In the genomic region with DNA sequence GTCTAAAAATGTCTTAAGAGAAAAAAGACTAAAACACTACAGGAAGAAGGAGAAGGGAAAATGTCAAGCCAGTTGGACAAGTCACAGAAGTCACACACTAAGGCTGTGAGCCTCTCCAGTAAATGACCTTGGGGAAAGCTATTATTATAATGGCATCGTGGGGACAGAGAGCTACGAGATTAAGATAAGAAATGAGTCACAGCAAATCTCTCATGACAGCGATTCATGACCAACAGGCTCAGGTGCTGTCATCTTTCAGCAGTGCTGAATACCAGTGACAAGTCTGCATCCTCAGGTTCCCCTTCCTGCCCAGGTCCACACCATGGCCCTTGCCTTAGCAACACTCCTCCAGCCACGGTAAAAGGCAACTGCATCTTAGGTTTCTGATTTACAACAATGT, we compare ENCODE assay signal across 14 mouse cellular contexts. TPM values are rescaled to one million over a fixed set of nuclear protein-coding genes. Genes with fewer than 3 reads are reported as not detected.
DNase-seq lines count a peak whose midpoint lies in the region; ATAC-seq and TF ChIP-seq lines count a peak whose summit lies in the region.
"Had no signal": no experiment of that assay in that cellular context is flagged by ENCODE, and none has a peak within 500 bp of the region (broad histone marks: within the 10 kb centered on the region; RNA-seq: fewer than 3 reads in every experiment).

No protein-coding gene starts in this region.

- no peak for TF ChIP-seq EP300 in lung, postnatal 0 days (IDR thresholded peaks at IDR 0.05)

- H3K4me1 ChIP-seq in midbrain, postnatal 0 days (ENCODE audit: insufficient read depth, low read length), result no peaks in the 10 kb centered on the region
- no peaks in the 10 kb centered on the region for H3K4me1 ChIP-seq in midbrain, embryonic 10.5 days
- 0 out of 2 replicates have a peak, but pooled peaks cover 7% of the 10 kb centered on the region for H3K4me1 ChIP-seq in heart, embryonic 15.5 days (replicated peaks)
- no peaks in the 10 kb centered on the region for H3K4me1 ChIP-seq in lung, postnatal 0 days (ENCODE audit: insufficient read depth, low read depth, low read length)
- H3K4me1 ChIP-seq: embryonic facial prominence, embryonic 15.5 days; lung, embryonic 15.5 days; neural tube, embryonic 13.5 days had no signal

- H3K27ac ChIP-seq in midbrain, postnatal 0 days (ENCODE audit: low read depth, low read length), result no peak overlapping the region
- H3K27ac ChIP-seq in midbrain, embryonic 10.5 days (replicated peaks), result no peak overlapping the region
- H3K27ac ChIP-seq in heart, embryonic 15.5 days, result peak overlapping the region; percentile 52
- H3K27ac ChIP-seq in lung, postnatal 0 days (ENCODE audit: low read length), result no peak overlapping the region
- H3K27ac ChIP-seq: embryonic facial prominence, embryonic 15.5 days; lung, embryonic 15.5 days; neural tube, embryonic 13.5 days had no signal

- DNase-seq in cerebellum, postnatal 10 days, result peak; percentile 26 to 49
- no peak for DNase-seq in cerebellum, adult 18-20 months
- DNase-seq in midbrain, postnatal 0 days (ENCODE audit: low spot score), result peak; percentile 22
- no peak for DNase-seq in midbrain, embryonic 10.5 days (ENCODE audit: low spot score)
- DNase-seq in frontal cortex, postnatal 14 days (ENCODE audit: low spot score in 2 of 2), result no peak
- DNase-seq in lung, postnatal 0 days (ENCODE audit: low spot score), result no peak
- no peak for DNase-seq in spleen, adult 18-20 months
- DNase-seq: cerebellum, adult 11 months; layer of hippocampus, postnatal 36 days; right cerebral cortex, postnatal 4 days had no signal

- H3K4me2 ChIP-seq in midbrain, postnatal 0 days (ENCODE audit: low read depth, low read length, poor library complexity, severe bottlenecking), result no peak overlapping the region
- no peak overlapping the region for H3K4me2 ChIP-seq in heart, embryonic 15.5 days
- no peak overlapping the region for H3K4me2 ChIP-seq in lung, postnatal 0 days (replicated peaks; ENCODE audit: low read depth, low read length)
- H3K4me2 ChIP-seq: embryonic facial prominence, embryonic 15.5 days; lung, embryonic 15.5 days; neural tube, embryonic 13.5 days had no signal

- no peak overlapping the region for H3K9ac ChIP-seq in midbrain, postnatal 0 days (replicated peaks; ENCODE audit: low read length, poor library complexity, severe bottlenecking)
- H3K9ac ChIP-seq in heart, embryonic 15.5 days, result no peak overlapping the region
- H3K9ac ChIP-seq in lung, postnatal 0 days (replicated peaks; ENCODE audit: low read depth), result no peak overlapping the region
- H3K9ac ChIP-seq: embryonic facial prominence, embryonic 15.5 days; lung, embryonic 15.5 days; neural tube, embryonic 13.5 days had no signal

- no peaks in the 10 kb centered on the region for H3K27me3 ChIP-seq in midbrain, postnatal 0 days (ENCODE audit: insufficient read depth, low read length)
- H3K27me3 ChIP-seq in midbrain, embryonic 10.5 days (ENCODE audit: low read depth, poor library complexity, severe bottlenecking), result no peaks in the 10 kb centered on the region
- no peaks in the 10 kb centered on the region for H3K27me3 ChIP-seq in heart, embryonic 15.5 days
- no peaks in the 10 kb centered on the region for H3K27me3 ChIP-seq in lung, postnatal 0 days (replicated peaks; ENCODE audit: insufficient read depth, low read length)
- H3K27me3 ChIP-seq: embryonic facial prominence, embryonic 15.5 days; lung, embryonic 15.5 days; neural tube, embryonic 13.5 days had no signal

- H3K36me3 ChIP-seq in midbrain, postnatal 0 days (ENCODE audit: insufficient read depth, low read length), result no peaks in the 10 kb centered on the region
- peaks cover 44% of the 10 kb centered on the region for H3K36me3 ChIP-seq in midbrain, embryonic 10.5 days
- H3K36me3 ChIP-seq in heart, embryonic 15.5 days, result no peaks in the 10 kb centered on the region
- H3K36me3 ChIP-seq in lung, postnatal 0 days (ENCODE audit: insufficient read depth, low read length), result no peaks in the 10 kb centered on the region
- H3K36me3 ChIP-seq: embryonic facial prominence, embryonic 15.5 days; lung, embryonic 15.5 days; neural tube, embryonic 13.5 days had no signal

- TF ChIP-seq CTCF in midbrain, postnatal 0 days (IDR thresholded peaks at IDR 0.05), result no peak
- TF ChIP-seq CTCF in lung, postnatal 0 days (IDR thresholded peaks at IDR 0.05), result no peak

- 65% methylated on average over 4 of the region's 4 CpGs for whole genome bisulfite sequencing in midbrain, postnatal 0 days
- WGBS in midbrain, embryonic 10.5 days, result 96% methylated on average over 4 of the region's 4 CpGs
- 31% methylated on average over 4 of the region's 4 CpGs for WGBS in heart, embryonic 15.5 days
- 59% methylated on average over 4 of the region's 4 CpGs for WGBS in lung, postnatal 0 days

- ATAC-seq in midbrain, postnatal 0 days (ENCODE audit: low FRiP score), result no peak
- ATAC-seq in heart, embryonic 15.5 days (replicated peaks; ENCODE audit: insufficient number of reproducible peaks, insufficient read depth, low FRiP score, low read depth), result 0 out of 2 replicates have a peak, but pooled peaks have one; percentile 58
- ATAC-seq in lung, postnatal 0 days, result no peak

- no peak overlapping the region for H3K4me3 ChIP-seq in midbrain, postnatal 0 days (ENCODE audit: low read depth, low read length)
- H3K4me3 ChIP-seq in midbrain, embryonic 10.5 days, result no peak overlapping the region
- no peak overlapping the region for H3K4me3 ChIP-seq in heart, embryonic 15.5 days
- no peak overlapping the region for H3K4me3 ChIP-seq in lung, postnatal 0 days (ENCODE audit: low read depth, low read length)
- H3K4me3 ChIP-seq: embryonic facial prominence, embryonic 15.5 days; lung, embryonic 15.5 days; neural tube, embryonic 13.5 days had no signal

- H3K9me3 ChIP-seq in midbrain, postnatal 0 days (ENCODE audit: low read length), result no peaks in the 10 kb centered on the region
- H3K9me3 ChIP-seq in midbrain, embryonic 10.5 days (replicated peaks), result no peaks in the 10 kb centered on the region
- no peaks in the 10 kb centered on the region for H3K9me3 ChIP-seq in heart, embryonic 15.5 days (replicated peaks)
- H3K9me3 ChIP-seq in lung, postnatal 0 days (ENCODE audit: low read length), result no peaks in the 10 kb centered on the region
- H3K9me3 ChIP-seq: embryonic facial prominence, embryonic 15.5 days; lung, embryonic 15.5 days; neural tube, embryonic 13.5 days had no signal

RNA-seq across cellular contexts. Expression of a gene that starts 46.8 kb away (rescaled TPM):
- total RNA-seq in midbrain, postnatal 0 days (2014; rRNA removed), result 1.8 and 2.4 TPM in 2 replicates
- 0.23 and 0.37 TPM in 2 replicates for polyA plus RNA-seq in midbrain, postnatal 0 days (2015; fragmentation: Nextera tagmentation; extraction: Ambion mirVana)
- polyA plus RNA-seq in midbrain, embryonic 10.5 days (2016; fragmentation: Nextera tagmentation; extraction: Ambion mirVana), result 2.2 and 3.4 TPM in 2 replicates
- polyA plus RNA-seq in heart, embryonic 15.5 days (2015; fragmentation: Nextera tagmentation; extraction: Ambion mirVana), result 1.6 and 1.8 TPM in 2 replicates
- polyA plus RNA-seq in lung, postnatal 0 days (2015; fragmentation: Nextera tagmentation; extraction: Ambion mirVana), result 0.36 and 0.37 TPM in 2 replicates

Comparison
In these comparisons a context has a peak if more than half of its experiments do, and no peak if none do; other contexts are left out.
1. DNase-seq: peak in cerebellum, postnatal 10 days (2 of 2) and midbrain, postnatal 0 days (single experiment); none in cerebellum, adult 18-20 months (0 of 2), midbrain, embryonic 10.5 days (single experiment), frontal cortex, postnatal 14 days (0 of 2), lung, postnatal 0 days (single experiment) and spleen, adult 18-20 months (0 of 2).